Mouse (Mus musculus): ENCODE results near the gene Cfap77. TPM values are rescaled to one million over a fixed set of nuclear protein-coding genes. Genes with fewer than 3 reads are reported as not detected.

Cfap77 gene
- polyA plus RNA-seq, 1 experiment from 2014 or later, result 0.70 TPM

- Histone ChIP-seq H3K9me3 (ENCODE audit: control insufficient read depth, low read length) (no peaks in the 10 kb centered on the region), H3K36me3 (ENCODE audit: control insufficient read depth, insufficient read depth, low read length) (no peaks in the 10 kb centered on the region), H3K4me3 (ENCODE audit: low read length) (peak overlapping the region; percentile 59), H3K9ac (ENCODE audit: low read length) (peak overlapping the region; percentile 79), H3K4me2 (ENCODE audit: low read depth, low read length) (peak overlapping the region; percentile 98), H3K27ac (ENCODE audit: low read length) (no peak overlapping the region), H3K4me1 (replicated peaks; ENCODE audit: control insufficient read depth, insufficient read depth, low read length) (peaks cover 8% of the 10 kb centered on the region), H3K27me3 (ENCODE audit: control insufficient read depth, insufficient read depth, low read depth, low read length) (no peaks in the 10 kb centered on the region; the same call in 1 of the 2 replicates)
- 2% methylated on average over 30 of the region's 30 CpGs for whole genome bisulfite sequencing
- peak; percentile 49 for ATAC-seq (ENCODE audit: low read depth)
Observed at GRCm38 (mm10) chr2:29054545-29054935, 326 bp downstream of the Cfap77 start.

- ATAC-seq (ENCODE audit: low read depth), result peak; percentile 37; the same call in 1 of the 2 replicates
- Histone ChIP-seq H3K4me1 (replicated peaks; ENCODE audit: control insufficient read depth, insufficient read depth, low read length) (peaks cover 8% of the 10 kb centered on the region), H3K9me3 (ENCODE audit: control insufficient read depth, low read length) (no peaks in the 10 kb centered on the region), H3K4me2 (ENCODE audit: low read depth, low read length) (peak overlapping the region; percentile 98), H3K9ac (ENCODE audit: low read length) (peak overlapping the region; percentile 79), H3K27me3 (ENCODE audit: control insufficient read depth, insufficient read depth, low read depth, low read length) (no peaks in the 10 kb centered on the region; the same call in 1 of the 2 replicates), H3K4me3 (ENCODE audit: low read length) (peak overlapping the region; percentile 59), H3K36me3 (ENCODE audit: control insufficient read depth, insufficient read depth, low read length) (no peaks in the 10 kb centered on the region), H3K27ac (ENCODE audit: low read length) (no peak overlapping the region)
- 2% methylated on average over 20 of the region's 20 CpGs for WGBS
Observed at GRCm38 (mm10) chr2:29053802-29054544, 893 bp downstream of the Cfap77 start.

- WGBS, result 20% methylated on average over 4 of the region's 4 CpGs
- Histone ChIP-seq H3K36me3 (ENCODE audit: control insufficient read depth, insufficient read depth, low read length) (no peaks in the 10 kb centered on the region), H3K9ac (ENCODE audit: low read length) (no peak overlapping the region), H3K4me3 (ENCODE audit: low read length) (no peak overlapping the region), H3K27ac (ENCODE audit: low read length) (no peak overlapping the region), H3K4me1 (replicated peaks; ENCODE audit: control insufficient read depth, insufficient read depth, low read length) (peaks cover 8% of the 10 kb centered on the region), H3K4me2 (ENCODE audit: low read depth, low read length) (no peak overlapping the region), H3K27me3 (ENCODE audit: control insufficient read depth, insufficient read depth, low read depth, low read length) (no peaks in the 10 kb centered on the region; the same call in 1 of the 2 replicates), H3K9me3 (ENCODE audit: control insufficient read depth, low read length) (no peaks in the 10 kb centered on the region)
- no peak for ATAC-seq (ENCODE audit: low read depth)
Observed at GRCm38 (mm10) chr2:29052943-29053454, 1.9 kb downstream of the Cfap77 start.

GRCm38 (mm10) chr2:29051932-29052331 is 2.9 kb downstream of the Cfap77 start:
- no peak for ATAC-seq (ENCODE audit: low read depth)
- H3K4me2 ChIP-seq (ENCODE audit: low read depth, low read length), result no peak overlapping the region
- no peak overlapping the region for H3K27ac ChIP-seq (ENCODE audit: low read length)
- peaks cover 8% of the 10 kb centered on the region for H3K4me1 ChIP-seq (replicated peaks; ENCODE audit: control insufficient read depth, insufficient read depth, low read length)
- no peaks in the 10 kb centered on the region for H3K36me3 ChIP-seq (ENCODE audit: control insufficient read depth, insufficient read depth, low read length)
- H3K9ac ChIP-seq (ENCODE audit: low read length), result no peak overlapping the region
- 42% methylated on average over 5 of the region's 5 CpGs for WGBS
- no peak overlapping the region for H3K4me3 ChIP-seq (ENCODE audit: low read length)
- no peaks in the 10 kb centered on the region; the same call in 1 of the 2 replicates for H3K27me3 ChIP-seq (ENCODE audit: control insufficient read depth, insufficient read depth, low read depth, low read length)
- no peaks in the 10 kb centered on the region for H3K9me3 ChIP-seq (ENCODE audit: control insufficient read depth, low read length)

GRCm38 (mm10) chr2:29046151-29046550 is 8.7 kb downstream of the Cfap77 start:
- H3K4me3 ChIP-seq (ENCODE audit: low read length), result no peak overlapping the region
- no peak overlapping the region for H3K4me2 ChIP-seq (ENCODE audit: low read depth, low read length)
- H3K9me3 ChIP-seq (ENCODE audit: control insufficient read depth, low read length), result no peaks in the 10 kb centered on the region
- H3K4me1 ChIP-seq (replicated peaks; ENCODE audit: control insufficient read depth, insufficient read depth, low read length), result no peaks in the 10 kb centered on the region
- peaks cover 9% of the 10 kb centered on the region for H3K27me3 ChIP-seq (ENCODE audit: control insufficient read depth, insufficient read depth, low read depth, low read length)
- H3K36me3 ChIP-seq (ENCODE audit: control insufficient read depth, insufficient read depth, low read length), result no peaks in the 10 kb centered on the region
- no peak overlapping the region for H3K9ac ChIP-seq (ENCODE audit: low read length)
- no peak overlapping the region for H3K27ac ChIP-seq (ENCODE audit: low read length)
- no peak for ATAC-seq (ENCODE audit: low read depth)
- WGBS, result 60% methylated on average over 16 of the region's 16 CpGs

GRCm38 (mm10) chr2:29042124-29042523 is 12.7 kb downstream of the Cfap77 start:
- Histone ChIP-seq H3K27me3 (ENCODE audit: control insufficient read depth, insufficient read depth, low read depth, low read length) (peaks cover 22% of the 10 kb centered on the region), H3K9ac (ENCODE audit: low read length) (no peak overlapping the region)
- WGBS, result 87% methylated on average over 5 of the region's 5 CpGs

GRCm38 (mm10) chr2:29041477-29041768 is 13.4 kb downstream of the Cfap77 start:
- no peaks in the 10 kb centered on the region for H3K4me1 ChIP-seq (replicated peaks; ENCODE audit: control insufficient read depth, insufficient read depth, low read length)
- H3K36me3 ChIP-seq (ENCODE audit: control insufficient read depth, insufficient read depth, low read length), result no peaks in the 10 kb centered on the region
- no peak for ATAC-seq (ENCODE audit: low read depth)
- peaks cover 22% of the 10 kb centered on the region for H3K27me3 ChIP-seq (ENCODE audit: control insufficient read depth, insufficient read depth, low read depth, low read length)
- WGBS, result 39% methylated on average over 8 of the region's 8 CpGs
- no peak overlapping the region for H3K4me2 ChIP-seq (ENCODE audit: low read depth, low read length)
- H3K9me3 ChIP-seq (ENCODE audit: control insufficient read depth, low read length), result no peaks in the 10 kb centered on the region
- H3K4me3 ChIP-seq (ENCODE audit: low read length), result no peak overlapping the region
- H3K9ac ChIP-seq (ENCODE audit: low read length), result no peak overlapping the region
- H3K27ac ChIP-seq (ENCODE audit: low read length), result no peak overlapping the region

More at GRCm38 (mm10) chr2:29042124-29042523, 12.7 kb downstream of the Cfap77 start:
- no peak overlapping the region for H3K27ac ChIP-seq (ENCODE audit: low read length)
- H3K4me3 ChIP-seq (ENCODE audit: low read length), result no peak overlapping the region
- no peaks in the 10 kb centered on the region for H3K4me1 ChIP-seq (replicated peaks; ENCODE audit: control insufficient read depth, insufficient read depth, low read length)
- no peak overlapping the region for H3K4me2 ChIP-seq (ENCODE audit: low read depth, low read length)
- H3K36me3 ChIP-seq (ENCODE audit: control insufficient read depth, insufficient read depth, low read length), result no peaks in the 10 kb centered on the region
- no peaks in the 10 kb centered on the region for H3K9me3 ChIP-seq (ENCODE audit: control insufficient read depth, low read length)
- no peak for ATAC-seq (ENCODE audit: low read depth)

GRCm38 (mm10) chr2:29040594-29041476 is 14.0 kb downstream of the Cfap77 start:
- no peak overlapping the region for H3K9ac ChIP-seq (ENCODE audit: low read length)
- H3K27ac ChIP-seq (ENCODE audit: low read length), result no peak overlapping the region
- H3K4me2 ChIP-seq (ENCODE audit: low read depth, low read length), result no peak overlapping the region
- no peak overlapping the region for H3K4me3 ChIP-seq (ENCODE audit: low read length)
- 29% methylated on average over 18 of the region's 18 CpGs for WGBS
- no peaks in the 10 kb centered on the region for H3K4me1 ChIP-seq (replicated peaks; ENCODE audit: control insufficient read depth, insufficient read depth, low read length)
- no peaks in the 10 kb centered on the region for H3K9me3 ChIP-seq (ENCODE audit: control insufficient read depth, low read length)
- no peak for ATAC-seq (ENCODE audit: low read depth)
- H3K36me3 ChIP-seq (ENCODE audit: control insufficient read depth, insufficient read depth, low read length), result no peaks in the 10 kb centered on the region
- H3K27me3 ChIP-seq (ENCODE audit: control insufficient read depth, insufficient read depth, low read depth, low read length), result peaks cover 22% of the 10 kb centered on the region

- Histone ChIP-seq H3K4me2 (ENCODE audit: low read depth, low read length) (no peak overlapping the region), H3K36me3 (ENCODE audit: control insufficient read depth, insufficient read depth, low read length) (no peaks in the 10 kb centered on the region), H3K27me3 (ENCODE audit: control insufficient read depth, insufficient read depth, low read depth, low read length) (peaks cover 22% of the 10 kb centered on the region), H3K9me3 (ENCODE audit: control insufficient read depth, low read length) (no peaks in the 10 kb centered on the region), H3K4me3 (ENCODE audit: low read length) (no peak overlapping the region), H3K27ac (ENCODE audit: low read length) (no peak overlapping the region), H3K4me1 (replicated peaks; ENCODE audit: control insufficient read depth, insufficient read depth, low read length) (no peaks in the 10 kb centered on the region), H3K9ac (ENCODE audit: low read length) (no peak overlapping the region)
- no peak for ATAC-seq (ENCODE audit: low read depth)
- 20% methylated on average over 5 of the region's 5 CpGs for WGBS
Observed at GRCm38 (mm10) chr2:29039741-29040140, 15.1 kb downstream of the Cfap77 start.

Measured in lung, embryonic 16.5 days (tissue).